Mouse (Mus musculus): ENCODE measurements around the gene Herc3. TPM values are rescaled to one million over a fixed set of nuclear protein-coding genes. Genes with fewer than 3 reads are reported as not detected.

Gene Herc3
- polyA plus RNA-seq, 1 experiment from 2014 or later = 38.0 TPM

- no peak overlapping the region for H3K27ac ChIP-seq (replicated peaks)
- H3K4me1 ChIP-seq = no peaks in the 10 kb centered on the region
- H3K9ac ChIP-seq (replicated peaks) = no peak overlapping the region
- whole genome bisulfite sequencing = 81% methylated on average over 4 of the region's 4 CpGs
- H3K36me3 ChIP-seq = peaks cover 17% of the 10 kb centered on the region
- no peak overlapping the region for H3K4me2 ChIP-seq
- no peak overlapping the region for H3K4me3 ChIP-seq (replicated peaks)
- no peaks in the 10 kb centered on the region for H3K27me3 ChIP-seq (replicated peaks)
- ATAC-seq (ENCODE audit: low FRiP score) = no peak
- no peaks in the 10 kb centered on the region for H3K9me3 ChIP-seq (replicated peaks)
Measured at GRCm38 (mm10) chr6:58946840-58947239, 115.6 kb downstream of the Herc3 start.

- H3K27me3 ChIP-seq (replicated peaks) = no peaks in the 10 kb centered on the region
- WGBS = 79% methylated on average over 1 of the region's 1 CpGs
- no peak for ATAC-seq (ENCODE audit: low FRiP score)
- H3K4me3 ChIP-seq (replicated peaks) = no peak overlapping the region
- no peaks in the 10 kb centered on the region for H3K9me3 ChIP-seq (replicated peaks)
- H3K27ac ChIP-seq (replicated peaks) = no peak overlapping the region
- no peak overlapping the region for H3K4me2 ChIP-seq
- no peaks in the 10 kb centered on the region for H3K4me1 ChIP-seq
- peaks cover 22% of the 10 kb centered on the region for H3K36me3 ChIP-seq
- no peak overlapping the region for H3K9ac ChIP-seq (replicated peaks)
Measured at GRCm38 (mm10) chr6:58950410-58950809, 119.1 kb downstream of the Herc3 start.

GRCm38 (mm10) chr6:58951128-58951992 lies 120.1 kb downstream of the Herc3 start:
- Histone ChIP-seq H3K4me2 (no peak overlapping the region), H3K9ac (replicated peaks) (no peak overlapping the region), H3K4me3 (replicated peaks) (no peak overlapping the region), H3K4me1 (no peaks in the 10 kb centered on the region), H3K27ac (replicated peaks) (no peak overlapping the region), H3K9me3 (replicated peaks) (no peaks in the 10 kb centered on the region), H3K36me3 (peaks cover 18% of the 10 kb centered on the region), H3K27me3 (replicated peaks) (no peaks in the 10 kb centered on the region)
- 67% methylated on average over 2 of the region's 2 CpGs for WGBS
- ATAC-seq (ENCODE audit: low FRiP score) = no peak

- H3K27ac ChIP-seq (replicated peaks) = no peak overlapping the region
- no peak overlapping the region for H3K9ac ChIP-seq (replicated peaks)
- H3K27me3 ChIP-seq (replicated peaks) = no peaks in the 10 kb centered on the region
- no peak for ATAC-seq (ENCODE audit: low FRiP score)
- peaks cover 6% of the 10 kb centered on the region for H3K4me1 ChIP-seq
- no peak overlapping the region for H3K4me2 ChIP-seq
- H3K4me3 ChIP-seq (replicated peaks) = no peak overlapping the region
- H3K9me3 ChIP-seq (replicated peaks) = no peaks in the 10 kb centered on the region
- WGBS = 95% methylated on average over 2 of the region's 2 CpGs
- H3K36me3 ChIP-seq = peaks cover 5% of the 10 kb centered on the region
Measured at GRCm38 (mm10) chr6:58960523-58960922, 129.3 kb downstream of the Herc3 start.

GRCm38 (mm10) chr6:58962691-58963090 lies 131.4 kb downstream of the Herc3 start:
- WGBS = 85% methylated on average over 5 of the region's 5 CpGs

GRCm38 (mm10) chr6:58964091-58964490 lies 132.8 kb downstream of the Herc3 start:
- 92% methylated on average over 2 of the region's 2 CpGs for WGBS
- no peaks in the 10 kb centered on the region for H3K9me3 ChIP-seq (replicated peaks)
- no peaks in the 10 kb centered on the region for H3K36me3 ChIP-seq
- H3K4me1 ChIP-seq = peaks cover 10% of the 10 kb centered on the region
- no peak overlapping the region for H3K4me3 ChIP-seq (replicated peaks)
- no peak overlapping the region for H3K27ac ChIP-seq (replicated peaks)
- H3K4me2 ChIP-seq = no peak overlapping the region
- H3K27me3 ChIP-seq (replicated peaks) = no peaks in the 10 kb centered on the region
- ATAC-seq (ENCODE audit: low FRiP score) = no peak
- no peak overlapping the region for H3K9ac ChIP-seq (replicated peaks)

More at GRCm38 (mm10) chr6:58962691-58963090, 131.4 kb downstream of the Herc3 start:
- H3K4me3 ChIP-seq (replicated peaks) = no peak overlapping the region
- no peak overlapping the region for H3K4me2 ChIP-seq
- H3K27ac ChIP-seq (replicated peaks) = no peak overlapping the region
- no peaks in the 10 kb centered on the region for H3K27me3 ChIP-seq (replicated peaks)
- H3K4me1 ChIP-seq = peaks cover 10% of the 10 kb centered on the region
- ATAC-seq (ENCODE audit: low FRiP score) = no peak
- no peak overlapping the region for H3K9ac ChIP-seq (replicated peaks)
- H3K36me3 ChIP-seq = no peaks in the 10 kb centered on the region
- H3K9me3 ChIP-seq (replicated peaks) = no peaks in the 10 kb centered on the region

GRCm38 (mm10) chr6:58964565-58964964 lies 133.3 kb downstream of the Herc3 start:
- no peak for ATAC-seq (ENCODE audit: low FRiP score)
- Histone ChIP-seq H3K9ac (replicated peaks) (no peak overlapping the region), H3K9me3 (replicated peaks) (no peaks in the 10 kb centered on the region), H3K36me3 (no peaks in the 10 kb centered on the region), H3K4me3 (replicated peaks) (no peak overlapping the region), H3K4me1 (peaks cover 10% of the 10 kb centered on the region), H3K27ac (replicated peaks) (no peak overlapping the region), H3K27me3 (replicated peaks) (no peaks in the 10 kb centered on the region), H3K4me2 (no peak overlapping the region; the same call in 1 of the 2 replicates)

GRCm38 (mm10) chr6:58965071-58965831 lies 134.0 kb downstream of the Herc3 start:
- no peaks in the 10 kb centered on the region for H3K27me3 ChIP-seq (replicated peaks)
- peak overlapping the region; percentile 37; the same call in 1 of the 2 replicates for H3K27ac ChIP-seq (replicated peaks)
- peak overlapping the region; percentile 3; the same call in 1 of the 2 replicates for H3K4me3 ChIP-seq (replicated peaks)
- no peak overlapping the region for H3K9ac ChIP-seq (replicated peaks)
- ATAC-seq (ENCODE audit: low FRiP score) = no peak; the same call in 1 of the 2 replicates
- H3K4me1 ChIP-seq = peaks cover 10% of the 10 kb centered on the region
- 25% methylated on average over 12 of the region's 12 CpGs for WGBS
- peak overlapping the region; percentile 44 for H3K4me2 ChIP-seq
- no peaks in the 10 kb centered on the region for H3K36me3 ChIP-seq
- H3K9me3 ChIP-seq (replicated peaks) = no peaks in the 10 kb centered on the region

GRCm38 (mm10) chr6:58968272-58968671 lies 137.0 kb downstream of the Herc3 start:
- H3K4me3 ChIP-seq (replicated peaks) = no peak overlapping the region
- peaks cover 10% of the 10 kb centered on the region for H3K4me1 ChIP-seq
- no peak overlapping the region for H3K27ac ChIP-seq (replicated peaks)
- no peaks in the 10 kb centered on the region for H3K36me3 ChIP-seq
- H3K9ac ChIP-seq (replicated peaks) = no peak overlapping the region
- H3K27me3 ChIP-seq (replicated peaks) = no peaks in the 10 kb centered on the region
- H3K4me2 ChIP-seq = no peak overlapping the region
- peak; percentile 5; the same call in 1 of the 2 replicates for ATAC-seq (ENCODE audit: low FRiP score)
- no peaks in the 10 kb centered on the region for H3K9me3 ChIP-seq (replicated peaks)
- 41% methylated on average over 3 of the region's 3 CpGs for WGBS
